Mouse (Mus musculus): ENCODE data around the gene Lsamp.

Lsamp gene

DNA sequence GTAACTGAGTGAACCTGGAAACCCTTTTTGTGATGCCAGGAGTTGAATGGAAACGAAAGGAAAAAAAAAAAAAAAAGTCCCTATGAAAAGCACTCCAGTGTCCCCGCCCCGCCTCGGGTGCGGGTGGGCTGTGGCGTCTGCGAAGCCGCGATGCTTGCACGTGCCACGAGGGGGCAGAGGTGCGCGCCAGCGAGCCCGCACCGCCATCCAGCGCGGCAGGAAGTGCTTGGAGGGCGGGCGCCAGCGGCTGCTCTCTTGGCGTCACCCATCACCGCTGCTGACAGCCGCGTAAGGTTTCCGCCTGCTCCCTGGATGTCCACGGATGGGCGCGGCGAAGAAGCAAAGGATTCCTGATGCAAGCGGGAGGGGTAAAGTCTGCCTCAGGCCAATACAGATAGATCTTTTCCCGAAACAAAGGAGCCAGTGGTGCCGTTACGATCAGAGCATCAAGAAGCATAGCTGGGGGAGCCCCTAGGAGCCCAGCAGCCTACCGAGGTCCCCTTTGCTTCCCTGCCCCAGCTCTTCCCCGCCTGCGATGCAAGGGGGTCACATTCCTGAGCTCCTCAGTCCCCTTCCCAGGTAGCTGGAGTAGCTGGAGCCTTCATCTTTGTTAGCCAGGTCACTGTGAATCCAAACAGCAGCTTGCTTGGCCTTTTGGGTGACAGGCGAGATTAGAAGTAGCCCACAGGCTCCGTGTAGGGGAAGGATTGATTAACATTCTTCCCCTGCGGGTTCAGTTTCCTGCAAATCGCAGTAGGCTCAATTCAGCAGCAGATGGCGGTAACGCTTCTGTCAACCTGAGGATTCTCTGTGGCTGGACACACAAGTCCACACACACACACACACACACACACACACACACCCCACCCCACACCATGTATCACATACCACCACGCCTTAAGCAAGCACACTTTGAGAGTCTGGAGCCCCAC lies 2206.2 kb downstream of the Lsamp start:
- peak; percentile 89 for DNase-seq (ENCODE audit: low spot score)

Data from lung, postnatal 25 days (tissue).